Mouse (Mus musculus): Measurements from ENCODE around the gene Ccdc3.

Ccdc3 gene

GRCm38 (mm10) chr2:5161002-5161745, 23.6 kb downstream of the Ccdc3 start:
- no peak for DNase-seq (ENCODE audit: low spot score)

- DNase-seq (ENCODE audit: low spot score) = no peak
Measured at GRCm38 (mm10) chr2:5161908-5162674, 24.5 kb downstream of the Ccdc3 start.

GRCm38 (mm10) chr2:5162756-5163155, 25.2 kb downstream of the Ccdc3 start:
- no peak for DNase-seq (ENCODE audit: low spot score)

- DNase-seq (ENCODE audit: low spot score) = no peak
Measured at GRCm38 (mm10) chr2:5165941-5166361, 28.4 kb downstream of the Ccdc3 start.

GRCm38 (mm10) chr2:5166796-5167195, 29.2 kb downstream of the Ccdc3 start:
- DNase-seq (ENCODE audit: low spot score) = no peak

GRCm38 (mm10) chr2:5170815-5171214, 33.2 kb downstream of the Ccdc3 start:
- no peak for DNase-seq (ENCODE audit: low spot score)

GRCm38 (mm10) chr2:5171301-5172000, 33.9 kb downstream of the Ccdc3 start:
- DNase-seq (ENCODE audit: low spot score) = no peak

- DNase-seq (ENCODE audit: low spot score) = no peak
Measured at GRCm38 (mm10) chr2:5172773-5173172, 35.2 kb downstream of the Ccdc3 start.

- no peak for DNase-seq (ENCODE audit: low spot score)
Measured at GRCm38 (mm10) chr2:5174716-5175115, 37.1 kb downstream of the Ccdc3 start.

- no peak for DNase-seq (ENCODE audit: low spot score)
Measured at GRCm38 (mm10) chr2:5181462-5182443, 44.2 kb downstream of the Ccdc3 start.

GRCm38 (mm10) chr2:5184166-5184565, 46.6 kb downstream of the Ccdc3 start:
- DNase-seq (ENCODE audit: low spot score) = no peak

- DNase-seq (ENCODE audit: low spot score) = no peak
Measured at GRCm38 (mm10) chr2:5185631-5186030, 48.1 kb downstream of the Ccdc3 start.

GRCm38 (mm10) chr2:5192156-5192555, 54.6 kb downstream of the Ccdc3 start:
- no peak for DNase-seq (ENCODE audit: low spot score)

- no peak for DNase-seq (ENCODE audit: low spot score)
Measured at GRCm38 (mm10) chr2:5193071-5193470, 55.5 kb downstream of the Ccdc3 start.

- DNase-seq (ENCODE audit: low spot score) = no peak
Measured at GRCm38 (mm10) chr2:5194701-5195215, 57.2 kb downstream of the Ccdc3 start.

- DNase-seq (ENCODE audit: low spot score) = no peak
Measured at GRCm38 (mm10) chr2:5197486-5197885, 59.9 kb downstream of the Ccdc3 start.

- no peak for DNase-seq (ENCODE audit: low spot score)
Measured at GRCm38 (mm10) chr2:5199289-5199688, 61.7 kb downstream of the Ccdc3 start.

- no peak for DNase-seq (ENCODE audit: low spot score)
Measured at GRCm38 (mm10) chr2:5200817-5201364, 63.3 kb downstream of the Ccdc3 start.

- DNase-seq (ENCODE audit: low spot score) = no peak
Measured at GRCm38 (mm10) chr2:5203146-5203545, 65.6 kb downstream of the Ccdc3 start.

GRCm38 (mm10) chr2:5204941-5205340, 67.4 kb downstream of the Ccdc3 start:
- no peak for DNase-seq (ENCODE audit: low spot score)

GRCm38 (mm10) chr2:5206651-5207050, 69.1 kb downstream of the Ccdc3 start:
- DNase-seq (ENCODE audit: low spot score) = no peak

Data from ovary, postnatal 14 days (tissue).